ENCODE assay signal across 8 mouse cellular contexts in genomic region chr2:131909683-131910572, GRCm38 (mm10). TPM values are rescaled to one million over a fixed set of nuclear protein-coding genes. Genes with fewer than 3 reads are reported as not detected.
DNase-seq lines count a peak whose midpoint lies in the region; ATAC-seq lines count a peak whose summit lies in the region.

Gene Prnp (plus strand): TSS chr2:131909928.
Gene Prn (plus strand): TSS chr2:131909957.

- H3K27me3 ChIP-seq in hindbrain, embryonic 16.5 days (replicated peaks; ENCODE audit: control insufficient read depth, insufficient read depth, low read length), result no peaks in the 10 kb centered on the region

- peak; percentile 65 for DNase-seq in WW6 (ENCODE audit: low read depth, low spot score)
- peak; percentile 81 to 93 for DNase-seq in cerebellum, postnatal 4 days (ENCODE audit: low spot score in 2 of 2)
- peak; percentile 92 for DNase-seq in gastrocnemius, adult 18-20 months (ENCODE audit: low spot score)
- peak; percentile 90 to 93 for DNase-seq in left cerebral cortex, adult 18-20 months (ENCODE audit: low spot score in 2 of 2)
- DNase-seq in right cerebral cortex, adult 18-20 months, result peak; percentile 94
- peak; percentile 78 for DNase-seq in urinary bladder, postnatal 10 days (ENCODE audit: low spot score)

- peak within 1 kb of the TSS; percentile 76 for H3K4me3 ChIP-seq in hindbrain, embryonic 16.5 days (ENCODE audit: low read length)
- peak within 1 kb of the TSS; percentile 59 for H3K4me3 ChIP-seq in macrophage (ENCODE audit: inconsistent target)

- no peaks in the 10 kb centered on the region for H3K9me3 ChIP-seq in hindbrain, embryonic 16.5 days (ENCODE audit: control insufficient read depth, low read length)

- WGBS in hindbrain, embryonic 16.5 days, result 3% methylated on average over 46 of the region's 52 CpGs
- 6% methylated on average over 48 of the region's 52 CpGs for WGBS in macrophage (ENCODE audit: missing documents)

- peak within 1 kb of the TSS; percentile 95 for H3K27ac ChIP-seq in hindbrain, embryonic 16.5 days (ENCODE audit: low read depth, low read length)
- H3K27ac ChIP-seq in macrophage, result peak within 1 kb of the TSS; percentile 21; the same call in 1 of the 2 replicates

- peak; percentile 96 for ATAC-seq in hindbrain, embryonic 16.5 days

- H3K4me1 ChIP-seq in hindbrain, embryonic 16.5 days (ENCODE audit: control insufficient read depth, insufficient read depth, low read depth, low read length), result peaks cover 24% of the 10 kb centered on the region

- H3K79me2 ChIP-seq in macrophage (ENCODE audit: inconsistent target), result no peaks in the 10 kb centered on the region

- peak within 1 kb of the TSS; percentile 88 for H3K9ac ChIP-seq in hindbrain, embryonic 16.5 days (ENCODE audit: low read depth, low read length)

- no peaks in the 10 kb centered on the region for H3K36me3 ChIP-seq in hindbrain, embryonic 16.5 days (ENCODE audit: control insufficient read depth, insufficient read depth, low read length)
- H3K36me3 ChIP-seq in macrophage (ENCODE audit: inconsistent target), result no peaks in the 10 kb centered on the region

- H3K4me2 ChIP-seq in hindbrain, embryonic 16.5 days (ENCODE audit: low read length), result peak within 1 kb of the TSS; percentile 58

RNA-seq across cellular contexts. Expression of gene Prnp, which starts in this region (rescaled TPM):
- total RNA-seq in gastrocnemius, adult 18-20 months (2021), result 100 to 1,000 TPM; 104 to 114 TPM
- 153 and 168 TPM in 2 replicates for polyA plus RNA-seq in hindbrain, embryonic 16.5 days (2015; fragmentation: Nextera tagmentation; extraction: Ambion mirVana)
- 100 to 1,000 TPM; 867 to 903 TPM for total RNA-seq in left cerebral cortex, adult 18-20 months (2021)
- total RNA-seq in macrophage (2018; cell fraction: chromatin; rRNA removed), result 10 to 100 TPM in 1 of 26 experiments, 1 to 10 TPM in 20, under 1 TPM in 5; 0.66 to 20.2 (median 1.9) TPM
- total RNA-seq in macrophage (2018; cell fraction: cytosol; rRNA removed), result 10 to 100 TPM in 25 of 26 experiments, 1 to 10 TPM in 1; 9.9 to 31.9 (median 17.5) TPM
- 10 to 100 TPM in 20 of 26 experiments, 1 to 10 TPM in 6; 7.8 to 24.2 (median 12.3) TPM for total RNA-seq in macrophage (2018; cell fraction: nucleus; rRNA removed)
- 25.4 to 33.8 TPM (median 26.1 TPM) in 3 replicates for polyA plus RNA-seq in macrophage (2018)

RNA-seq across cellular contexts. Expression of gene Prn, which starts in this region (rescaled TPM):
- not detected for total RNA-seq in gastrocnemius, adult 18-20 months (2021)
- polyA plus RNA-seq in hindbrain, embryonic 16.5 days (2015; fragmentation: Nextera tagmentation; extraction: Ambion mirVana), result 0.26 TPM in 1 of 2 replicates, not detected in the other
- not detected for total RNA-seq in left cerebral cortex, adult 18-20 months (2021)
- total RNA-seq in macrophage (2018; cell fraction: chromatin; rRNA removed), result not detected
- total RNA-seq in macrophage (2018; cell fraction: cytosol; rRNA removed), result not detected
- not detected for total RNA-seq in macrophage (2018; cell fraction: nucleus; rRNA removed)
- not detected in 3 replicates for polyA plus RNA-seq in macrophage (2018)

Comparison
In these comparisons a context has a peak if more than half of its experiments do, and no peak if none do; other contexts are left out.
1. Peak in every context shown above with its lines: DNase-seq, ATAC-seq, H3K4me3 ChIP-seq and H3K27ac ChIP-seq.
2. RNA of gene Prnp (total RNA-seq): 867 to 903 TPM in left cerebral cortex, adult 18-20 months; 104 to 114 TPM in gastrocnemius, adult 18-20 months; every median in the first group is over 4 times any median in the second.